Mouse (Mus musculus) left cerebral cortex, adult 11 months (tissue): Measurements from ENCODE around the gene Gbx1.

ENCODE experiments used
- DNase-seq: peaks from one replicate; pipeline ENCODE4 v3.0.0; 2022; ENCODE audit warnings: low spot score

The Gbx1 gene

GRCm38 (mm10) chr5:24525360-24526189, 1.4 kb downstream of the Gbx1 start:
- DNase-seq, result no peak

GRCm38 (mm10) chr5:24524522-24524921, 2.5 kb downstream of the Gbx1 start:
- DNase-seq, result no peak

- DNase-seq, result no peak
Observed at GRCm38 (mm10) chr5:24523806-24524205, 3.2 kb downstream of the Gbx1 start.

- DNase-seq, result no peak
Observed at GRCm38 (mm10) chr5:24521366-24521765, 5.6 kb downstream of the Gbx1 start.

GRCm38 (mm10) chr5:24512271-24512670, 14.7 kb downstream of the Gbx1 start:
- DNase-seq, result no peak

- no peak for DNase-seq
Observed at GRCm38 (mm10) chr5:24510635-24511034, 16.4 kb downstream of the Gbx1 start.

- DNase-seq, result no peak
Observed at GRCm38 (mm10) chr5:24508406-24508805, 18.6 kb downstream of the Gbx1 start.

- DNase-seq, result no peak
Observed at GRCm38 (mm10) chr5:24505513-24505912, 21.5 kb downstream of the Gbx1 start.

- no peak for DNase-seq
Observed at GRCm38 (mm10) chr5:24502786-24503185, 24.2 kb downstream of the Gbx1 start.

GRCm38 (mm10) chr5:24500851-24501250, 26.2 kb downstream of the Gbx1 start:
- DNase-seq, result no peak

GRCm38 (mm10) chr5:24499113-24499512, 27.9 kb downstream of the Gbx1 start:
- DNase-seq, result no peak

GRCm38 (mm10) chr5:24497526-24497925, 29.5 kb downstream of the Gbx1 start:
- DNase-seq, result no peak

GRCm38 (mm10) chr5:24496756-24497155, 30.2 kb downstream of the Gbx1 start:
- DNase-seq, result no peak

- DNase-seq, result no peak
Observed at GRCm38 (mm10) chr5:24495019-24495418, 32.0 kb downstream of the Gbx1 start.

GRCm38 (mm10) chr5:24492546-24493285, 34.3 kb downstream of the Gbx1 start:
- DNase-seq, result no peak

GRCm38 (mm10) chr5:24490413-24490920, 36.5 kb downstream of the Gbx1 start:
- DNase-seq, result no peak

- no peak for DNase-seq
Observed at GRCm38 (mm10) chr5:24486738-24487137, 40.3 kb downstream of the Gbx1 start.

- DNase-seq, result peak; percentile 80
Observed at GRCm38 (mm10) chr5:24486097-24486496, 40.9 kb downstream of the Gbx1 start.

GRCm38 (mm10) chr5:24484963-24485362, 42.0 kb downstream of the Gbx1 start:
- no peak for DNase-seq

- DNase-seq, result no peak
Observed at GRCm38 (mm10) chr5:24483326-24483725, 43.7 kb downstream of the Gbx1 start.

- no peak for DNase-seq
Observed at GRCm38 (mm10) chr5:24482247-24483079, 44.5 kb downstream of the Gbx1 start.

- peak; percentile 61 for DNase-seq
Observed at GRCm38 (mm10) chr5:24481647-24482046, 45.4 kb downstream of the Gbx1 start.
